Mouse (Mus musculus) layer of hippocampus, adult 18-20 months (tissue): Measurements from ENCODE around the gene 6430548M08Rik. TPM values are rescaled to one million over a fixed set of nuclear protein-coding genes. Genes with fewer than 3 reads are reported as not detected.

Experiments
- DNase-seq, 2 experiments: peaks; one replicate each; pipeline ENCODE4 v3.0.0; 2022; ENCODE audit warnings: low spot score in 2 of 2
- long read RNA-seq: library from polyadenylated mRNA; stranded (forward); transcript quantifications from one replicate; pipeline ENCODE4 v2.0.0, GENCODE M21; 2021
- total RNA-seq, 2 experiments: library from RNA; stranded (reverse); gene quantifications; 2 replicates each; pipeline ENCODE4 v1.2.3; 2021

Gene 6430548M08Rik
- total RNA-seq = 100 to 1,000 TPM; 163 to 201 TPM
- long read RNA-seq, full-length matches to known transcripts = 146 of 215 reads
- long read RNA-seq, partial matches to known transcripts = 52 of 215 reads
- long read RNA-seq, other reads (novel, unspliced or antisense) = 17 of 215 reads

DNA sequence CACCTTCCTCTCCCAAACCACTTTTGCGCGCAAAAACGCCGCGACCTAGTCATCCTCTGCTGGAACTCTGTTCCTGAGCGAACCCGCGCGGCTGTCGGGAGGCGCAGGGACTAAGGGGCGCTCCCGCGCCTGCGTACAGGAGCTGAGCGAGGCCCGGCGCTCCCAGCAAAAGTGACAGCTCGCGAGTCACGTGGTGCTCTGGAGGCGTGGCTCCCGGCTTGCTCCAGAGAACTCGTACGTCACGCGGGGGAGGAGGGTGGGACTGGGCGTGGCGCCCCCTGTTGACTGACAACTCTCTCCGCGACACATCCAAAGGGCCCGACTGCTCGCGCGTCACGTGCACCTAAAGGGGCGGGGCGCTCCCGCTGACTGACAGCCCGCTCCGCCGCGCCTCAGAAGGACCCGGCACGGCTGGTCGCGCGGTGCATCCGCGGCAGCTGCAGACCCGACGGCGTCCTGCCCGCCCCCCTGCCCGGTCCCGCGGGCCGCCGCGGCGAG lies at the start of gene 6430548M08Rik:
Gene 6430548M08Rik, plus strand, starts transcription at position 395 of the 498 bp plus-strand sequence.
- DNase-seq = peak; percentile 100

DNA sequence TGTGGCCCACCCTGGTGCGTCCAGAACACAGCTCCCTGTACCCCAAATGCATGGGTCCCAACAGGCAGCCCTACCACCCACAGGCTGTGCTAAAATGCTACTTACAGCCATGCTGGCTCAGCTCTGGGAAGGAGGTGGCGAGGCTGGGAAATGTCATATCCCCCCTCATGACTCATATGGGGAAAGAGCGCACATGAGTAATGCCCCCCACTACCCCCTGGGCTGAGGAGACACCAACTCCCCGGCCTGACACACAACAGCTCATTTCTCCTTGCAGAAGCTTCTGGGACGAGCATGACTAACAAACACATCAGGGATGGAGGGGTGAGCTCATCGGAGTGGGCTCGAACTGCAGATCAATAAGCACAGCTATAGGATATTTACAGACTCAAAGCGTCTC lies 48.3 kb upstream of the 6430548M08Rik start:
- no peak for DNase-seq

DNA sequence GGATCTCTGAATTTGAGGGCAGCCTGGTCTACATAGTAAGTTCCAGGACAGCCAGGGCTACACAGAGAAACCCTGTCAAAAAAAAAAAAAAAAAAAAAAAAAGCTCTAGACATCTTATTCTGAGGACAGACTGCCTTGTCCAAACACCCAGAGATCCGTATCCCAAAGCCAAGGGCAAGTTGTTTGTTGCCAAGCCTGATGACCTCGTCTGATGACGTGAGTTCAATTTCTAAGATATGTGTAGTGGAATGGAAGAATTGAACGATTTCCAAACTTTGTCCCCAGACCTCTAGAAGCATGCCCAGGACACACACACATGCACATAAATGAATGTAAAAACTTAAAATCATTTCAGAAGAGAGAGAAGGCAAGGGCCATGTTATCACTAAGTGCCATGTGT lies 47.7 kb upstream of the 6430548M08Rik start:
- no peak for DNase-seq

DNA sequence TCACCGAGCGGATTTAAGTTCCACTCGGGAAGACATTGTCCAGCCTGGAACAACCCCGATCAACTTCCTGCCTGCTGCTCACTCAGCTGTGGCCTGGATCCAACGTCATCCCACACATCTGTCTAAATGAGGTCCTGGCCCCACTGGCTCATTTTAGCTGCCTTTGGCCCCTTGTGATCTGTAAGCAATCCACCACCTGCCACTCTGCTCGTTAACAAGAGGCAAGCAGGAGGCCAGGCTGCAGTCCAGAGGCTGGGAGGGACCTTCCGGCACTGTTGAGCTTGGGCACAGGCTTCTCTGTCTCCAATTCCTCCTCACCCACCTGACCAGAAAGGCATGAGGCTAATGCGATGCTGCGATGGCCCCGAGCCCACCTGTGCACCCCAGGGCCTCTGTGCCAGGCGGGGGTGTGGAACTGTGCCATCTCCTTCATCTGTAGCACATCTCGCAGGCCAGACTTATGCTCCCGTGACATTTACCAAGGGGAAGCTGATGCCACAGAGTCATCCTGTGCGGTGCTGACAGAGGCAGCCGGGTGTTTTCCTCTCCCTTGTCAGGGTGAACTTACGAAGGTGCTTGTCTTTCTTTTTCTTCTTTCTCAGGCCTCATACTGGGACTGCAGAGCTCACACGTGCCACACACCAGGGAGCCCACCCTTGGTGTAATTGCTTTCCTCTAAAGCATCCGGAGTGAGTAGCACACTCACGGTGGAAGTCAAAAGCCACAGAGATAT lies 45.9 kb upstream of the 6430548M08Rik start:
- no peak for DNase-seq

DNA sequence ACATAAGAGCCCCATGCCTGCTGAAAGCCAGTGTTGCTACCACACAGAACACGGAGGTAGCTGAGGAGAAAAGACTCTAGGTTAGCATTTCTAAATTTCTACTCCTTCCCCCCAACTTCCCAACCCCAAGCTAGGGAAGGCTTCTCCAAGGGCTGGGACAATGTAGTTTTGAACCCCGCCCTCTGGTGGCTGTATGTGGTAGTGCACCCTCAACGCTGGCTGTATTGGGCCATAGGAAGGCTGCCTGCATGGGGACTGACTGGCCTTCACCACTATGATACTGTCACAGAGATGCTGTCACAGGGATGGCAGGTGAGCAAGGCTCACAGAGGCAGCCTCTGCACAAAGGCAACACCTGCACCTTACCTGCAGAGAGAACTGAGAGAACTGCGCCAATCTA lies 42.3 kb upstream of the 6430548M08Rik start:
- DNase-seq = peak; percentile 51 to 93

DNA sequence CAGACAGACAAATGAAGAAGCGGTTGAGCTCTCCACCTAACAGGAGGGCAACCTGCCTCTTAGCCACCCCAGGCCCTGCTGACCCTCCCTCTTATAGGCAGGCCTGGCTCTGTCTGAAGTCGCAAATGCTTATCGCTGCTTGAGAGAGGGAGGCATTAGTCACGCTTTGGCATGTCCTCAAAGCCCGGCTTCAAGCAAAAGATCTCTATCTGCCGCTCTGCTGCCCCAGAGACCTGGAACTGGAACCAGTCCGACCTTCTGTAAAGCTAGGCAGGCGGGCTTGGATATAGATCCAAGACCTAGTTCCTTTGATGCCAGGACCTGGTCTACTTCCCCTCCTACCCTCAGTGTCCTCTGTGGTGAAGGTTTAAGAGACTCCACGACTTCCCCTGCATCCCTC lies 41.7 kb upstream of the 6430548M08Rik start:
- no peak for DNase-seq

DNA sequence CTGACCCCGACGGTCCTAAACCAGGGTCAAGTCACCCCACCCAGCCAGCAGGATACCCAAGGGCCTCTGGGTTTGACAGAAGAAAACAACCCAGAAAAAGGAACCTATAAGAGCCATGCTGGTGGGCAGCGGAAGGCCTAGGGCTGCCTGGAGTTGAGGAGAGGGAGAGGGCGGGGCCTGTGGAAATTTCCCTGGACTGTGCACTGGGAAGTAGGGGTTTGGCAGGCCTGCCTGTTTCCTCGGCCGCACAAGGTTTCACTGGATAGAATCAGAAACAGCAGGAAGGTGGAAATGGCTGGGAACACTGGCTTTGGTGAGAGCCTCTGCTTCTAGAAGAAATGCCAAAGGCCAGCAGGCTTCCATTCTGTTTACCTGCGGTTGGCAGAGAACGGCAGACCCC lies 41.1 kb upstream of the 6430548M08Rik start:
- no peak for DNase-seq

DNA sequence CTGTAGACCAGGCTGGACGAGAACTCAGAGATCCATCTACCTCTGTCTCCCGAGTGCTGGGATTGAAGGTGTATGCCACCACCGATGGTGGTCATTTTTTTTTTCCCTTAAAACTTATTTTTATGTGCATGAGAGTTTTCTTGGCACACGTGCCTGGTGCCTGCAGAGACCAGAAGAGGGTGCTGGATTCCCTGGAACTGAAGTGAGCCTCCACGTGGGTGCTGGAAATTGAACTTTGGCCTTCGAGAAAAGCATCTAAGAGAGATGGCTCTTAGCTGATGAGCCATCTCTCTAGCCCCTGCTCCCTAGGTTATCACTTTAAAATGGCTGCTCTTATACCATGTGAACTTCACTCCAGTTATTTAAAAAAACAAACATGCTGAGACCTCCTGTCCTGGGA lies 39.4 kb upstream of the 6430548M08Rik start:
- DNase-seq = no peak

DNA sequence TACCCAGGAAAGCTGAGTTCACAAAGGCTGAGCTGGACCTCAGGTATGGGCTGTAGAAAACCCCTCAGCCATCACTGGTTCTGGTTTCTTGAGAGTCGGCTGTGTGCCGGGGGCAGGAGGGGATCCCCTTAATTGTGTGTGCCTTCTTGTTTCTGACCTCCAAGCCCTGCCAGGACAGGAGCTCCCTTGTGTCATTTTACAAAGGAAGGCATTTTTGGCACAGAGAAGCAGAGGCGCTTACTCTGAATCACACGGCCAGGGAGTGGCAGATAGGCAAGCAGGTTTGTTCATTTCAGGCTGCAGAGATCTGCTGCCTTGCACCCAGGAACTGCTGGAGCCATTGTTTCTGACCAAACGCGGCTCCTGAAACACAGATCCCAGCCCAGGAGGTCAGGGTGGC lies 38.6 kb upstream of the 6430548M08Rik start:
- DNase-seq = no peak

DNA sequence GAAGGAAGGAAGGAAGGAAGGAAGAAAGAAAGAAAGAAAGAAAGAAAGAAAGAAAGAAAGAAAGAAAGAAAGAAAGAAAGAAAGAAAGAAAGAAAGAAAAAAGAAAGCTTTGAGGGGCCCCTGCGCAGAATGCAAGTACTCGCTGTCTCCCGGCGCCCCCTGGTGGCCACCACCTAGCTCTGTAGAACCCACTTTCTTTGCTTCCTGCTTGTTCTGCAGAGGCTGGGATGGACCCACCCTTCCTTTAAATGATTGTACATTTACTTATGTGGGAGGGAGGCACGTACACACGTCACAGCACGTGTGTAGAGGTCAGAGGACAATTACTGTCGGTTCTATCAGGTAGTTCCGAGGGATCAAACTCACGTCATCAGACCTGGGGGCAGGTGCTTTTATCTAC lies 35.9 kb upstream of the 6430548M08Rik start:
- DNase-seq = peak; percentile 39 to 74

DNA sequence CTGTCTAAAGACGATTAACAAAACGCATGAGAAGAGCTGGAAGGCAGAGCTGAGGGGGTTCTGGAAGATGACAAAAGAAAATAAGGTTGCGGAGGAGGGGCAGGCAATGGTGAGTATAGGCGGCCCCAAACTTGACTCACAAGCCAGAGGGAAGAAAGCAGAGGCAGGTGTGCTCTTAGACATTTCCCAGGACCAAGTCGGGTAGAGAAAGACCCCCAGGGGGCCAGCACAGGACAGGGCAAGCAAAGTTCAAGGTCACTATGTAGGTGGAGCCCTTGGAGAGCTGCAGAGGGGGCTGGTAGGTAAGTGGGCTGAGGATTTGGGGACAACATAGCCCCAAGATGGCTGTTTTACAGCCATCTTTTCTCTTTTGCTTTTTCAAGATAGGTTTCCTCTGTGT lies 34.6 kb upstream of the 6430548M08Rik start:
- no peak for DNase-seq

DNA sequence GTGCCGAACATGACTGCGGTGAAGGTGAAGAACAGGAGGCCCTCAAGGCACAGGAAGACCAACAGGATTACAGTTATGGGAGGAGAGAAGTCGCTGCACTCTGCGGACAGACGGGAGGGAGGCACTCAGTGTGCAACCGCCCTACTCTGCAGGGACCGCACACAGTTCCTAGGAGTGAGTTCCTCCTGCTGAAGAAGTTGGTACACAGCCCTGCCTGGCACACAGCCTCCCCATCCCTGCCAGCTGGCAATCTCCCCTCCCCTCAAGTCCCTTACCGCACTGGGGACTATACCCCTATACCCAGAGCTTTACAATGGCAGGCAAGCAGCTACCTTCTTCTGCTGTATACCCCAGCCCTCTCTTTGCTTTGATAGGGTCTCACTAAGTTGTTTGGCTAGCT lies 30.7 kb upstream of the 6430548M08Rik start:
- DNase-seq = peak in 1 of 2 experiments; percentile 35

DNA sequence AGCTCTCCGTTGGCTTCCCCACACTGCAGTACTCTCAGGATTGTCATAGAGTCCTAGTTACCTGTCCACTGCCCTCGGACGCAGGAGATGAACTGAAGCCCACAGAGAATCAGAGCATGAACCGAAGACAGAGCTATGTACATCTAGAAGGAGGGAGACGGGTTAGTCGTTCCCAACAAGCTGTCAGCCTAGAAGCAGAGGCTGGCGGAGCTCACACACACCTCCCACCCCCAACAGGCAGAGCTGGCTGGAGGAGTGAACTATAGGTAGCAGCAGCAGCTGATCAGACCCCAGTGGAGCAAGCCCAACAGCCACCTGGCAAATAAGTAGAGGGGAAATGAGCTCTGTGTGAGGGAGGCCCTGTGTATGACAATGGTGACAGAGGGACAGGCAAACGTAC lies 29.2 kb upstream of the 6430548M08Rik start:
- no peak for DNase-seq

DNA sequence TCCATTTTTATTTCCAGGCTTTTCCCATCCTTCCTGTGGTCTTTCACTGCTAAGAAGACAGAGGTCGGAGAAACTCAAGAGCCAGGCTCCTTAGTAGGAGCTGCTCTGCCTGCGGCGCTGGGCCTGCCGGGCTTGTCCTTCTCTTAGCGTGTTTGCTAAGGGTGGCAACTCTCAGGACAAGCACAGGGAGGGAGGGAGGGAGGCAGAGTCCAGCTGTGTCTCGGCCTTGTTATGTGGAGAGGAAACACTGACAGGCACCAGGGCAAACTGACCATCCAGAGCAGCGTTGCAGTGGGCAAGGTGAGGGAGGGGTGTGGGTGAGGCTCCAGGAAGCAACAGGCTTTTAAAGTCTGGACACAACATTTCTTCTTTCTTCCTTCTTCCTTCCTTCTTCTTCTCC lies 24.4 kb upstream of the 6430548M08Rik start:
- no peak for DNase-seq

DNA sequence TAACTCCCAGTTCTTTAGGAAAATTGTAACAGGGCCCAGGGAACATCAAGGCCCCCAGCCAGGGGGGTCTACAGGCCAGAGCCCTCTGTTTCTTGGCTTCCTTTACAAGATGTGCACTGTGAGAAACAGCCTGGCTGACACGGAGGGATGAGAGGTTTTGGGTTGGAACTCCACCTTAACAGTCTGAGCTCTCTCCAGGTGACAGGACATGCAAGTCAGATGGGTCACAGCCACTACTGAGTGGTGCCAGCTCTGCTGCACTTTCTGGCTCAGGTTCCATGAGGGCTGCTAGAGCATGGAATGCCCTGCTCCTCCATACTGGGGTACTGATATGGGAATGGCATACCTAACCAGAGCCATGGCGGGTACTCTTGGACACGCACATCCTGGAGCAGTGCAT lies 22.9 kb upstream of the 6430548M08Rik start:
- DNase-seq = no peak

DNA sequence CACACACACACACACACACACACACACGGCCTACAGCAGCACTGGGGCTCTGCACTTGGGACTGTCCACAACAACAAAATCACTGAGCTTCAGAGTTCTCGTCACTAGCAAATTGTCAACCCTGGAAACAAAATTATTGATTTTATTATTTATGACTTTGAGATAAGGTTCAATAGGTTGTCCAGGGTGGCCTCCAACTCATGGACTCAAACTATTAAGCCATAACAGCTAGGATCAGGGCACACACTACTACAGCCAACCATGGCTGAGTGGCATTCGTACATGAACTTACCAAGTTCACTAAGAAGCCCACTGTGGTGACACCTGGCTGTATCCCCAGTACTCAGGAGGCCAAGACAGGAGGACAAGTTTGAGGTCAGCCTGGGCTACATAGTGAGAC lies 20.8 kb upstream of the 6430548M08Rik start:
- DNase-seq = no peak

DNA sequence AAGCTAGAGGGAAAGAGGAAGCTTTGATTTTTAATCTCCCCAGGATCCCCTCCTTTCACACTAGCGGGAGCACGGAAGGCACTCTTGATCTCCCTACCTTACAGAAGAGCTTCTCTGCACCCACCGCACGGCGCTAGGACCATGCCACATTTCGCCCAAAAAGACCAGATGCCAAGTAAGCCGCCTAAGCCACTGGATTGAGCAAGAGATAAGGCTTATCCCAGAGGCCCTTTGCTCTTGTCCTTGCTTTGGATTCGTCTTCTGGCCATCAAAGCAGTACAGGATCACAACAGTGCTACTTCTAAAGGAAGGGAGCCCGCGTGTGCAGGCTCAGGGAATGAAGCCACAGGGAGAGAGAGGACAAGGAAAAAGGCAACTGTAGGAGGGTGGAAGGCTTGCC lies 19.2 kb upstream of the 6430548M08Rik start:
- no peak for DNase-seq

DNA sequence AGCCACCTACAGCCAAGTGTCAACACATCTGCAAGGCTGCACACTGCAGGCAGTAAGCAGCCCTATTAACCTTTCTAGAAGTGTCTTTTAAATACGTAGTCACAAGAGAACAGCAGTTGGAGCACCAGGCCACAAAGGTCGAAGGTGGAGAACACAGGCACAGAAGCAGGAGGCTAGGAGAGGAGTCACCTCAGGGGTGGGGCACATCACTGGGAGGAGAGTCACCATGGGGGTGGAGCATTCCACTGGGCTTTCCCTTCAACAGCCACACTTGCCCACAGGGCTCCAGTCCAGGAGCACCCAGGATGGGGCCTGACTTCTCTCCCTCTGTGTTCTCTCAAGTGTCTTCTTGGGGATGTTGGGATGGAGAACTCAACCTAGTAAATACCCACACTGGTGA lies 17.5 kb upstream of the 6430548M08Rik start:
- no peak for DNase-seq

DNA sequence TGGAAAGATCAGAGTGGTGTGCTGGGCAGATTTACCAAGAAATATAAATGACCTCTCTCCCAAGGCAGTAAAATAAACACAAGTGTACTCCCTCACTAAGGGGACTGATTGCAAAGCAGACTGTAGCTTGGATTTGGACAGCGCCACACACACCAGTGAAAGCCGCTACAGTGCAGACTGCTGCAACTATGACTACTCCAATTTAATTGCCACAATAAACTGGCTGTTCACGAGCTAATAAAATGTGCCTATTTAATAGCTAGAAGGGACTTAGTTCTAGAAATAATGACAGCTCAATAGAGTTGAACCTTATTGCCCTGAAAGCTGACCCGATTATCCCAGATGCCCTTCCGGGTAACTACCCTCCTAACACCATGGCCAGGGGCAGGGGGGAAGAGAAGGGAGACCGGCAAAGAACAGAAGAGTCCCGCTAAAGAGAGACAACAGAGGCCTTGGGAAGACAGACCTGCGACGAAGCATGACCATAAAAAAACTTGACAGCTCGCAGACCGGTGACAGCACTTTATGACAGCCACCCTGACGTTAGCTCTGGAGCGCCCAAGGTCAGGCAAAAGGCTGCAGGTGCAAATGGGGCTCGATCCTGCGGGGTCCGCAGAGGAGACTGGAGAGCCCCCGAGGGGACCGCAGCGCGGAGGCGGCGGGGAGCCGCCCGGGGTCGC lies 13.4 kb upstream of the 6430548M08Rik start:
- DNase-seq = no peak

DNA sequence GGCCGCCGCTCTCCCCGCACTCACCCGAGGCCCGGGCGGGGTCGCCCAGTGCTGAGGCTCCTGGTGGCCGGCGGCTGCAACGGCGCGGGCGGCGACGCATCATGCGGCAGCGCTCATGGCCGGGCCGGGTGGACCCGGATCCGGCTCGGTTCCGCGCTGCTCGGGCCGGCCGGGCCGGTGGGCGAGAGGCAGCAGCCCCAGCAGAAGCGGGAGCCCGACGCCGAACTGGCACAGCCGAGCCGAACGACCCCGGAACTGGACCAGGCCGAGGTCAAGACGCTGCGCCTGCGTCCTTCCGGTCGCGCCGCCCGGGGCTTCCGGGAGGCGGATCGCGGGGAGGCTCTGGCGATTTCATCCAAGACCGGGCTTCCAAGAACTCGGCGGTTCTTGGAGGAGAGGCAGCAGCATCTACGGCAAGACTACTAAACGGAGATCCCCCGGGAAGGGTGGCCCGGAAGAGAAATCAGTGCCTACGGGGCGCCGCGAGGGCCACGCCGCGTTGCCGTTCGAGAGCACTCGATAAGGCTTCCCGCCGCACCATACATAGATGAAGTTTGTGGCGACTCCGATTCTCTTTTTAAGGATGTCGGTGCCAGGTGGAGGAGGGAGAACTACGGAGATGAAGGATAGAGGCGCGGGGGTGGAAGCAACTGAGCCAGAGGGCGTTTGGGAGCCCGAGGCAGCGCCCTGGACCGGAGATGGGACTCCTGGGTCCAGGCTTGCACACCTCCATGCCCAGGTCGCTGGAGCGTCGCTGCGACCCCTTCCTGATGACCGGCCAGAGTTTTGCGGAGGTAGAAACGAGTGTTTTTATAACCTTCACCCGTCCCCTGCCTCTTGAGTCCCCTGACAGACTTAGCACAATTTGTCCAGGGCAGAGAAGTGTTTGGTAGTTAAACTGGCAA lies 12.6 kb upstream of the 6430548M08Rik start, which contains the start of gene Zdhhc7:
Gene Zdhhc7, minus strand, starts transcription at position 415 of the 905 bp plus-strand sequence.
- DNase-seq = peak; percentile 80 to 90

DNA sequence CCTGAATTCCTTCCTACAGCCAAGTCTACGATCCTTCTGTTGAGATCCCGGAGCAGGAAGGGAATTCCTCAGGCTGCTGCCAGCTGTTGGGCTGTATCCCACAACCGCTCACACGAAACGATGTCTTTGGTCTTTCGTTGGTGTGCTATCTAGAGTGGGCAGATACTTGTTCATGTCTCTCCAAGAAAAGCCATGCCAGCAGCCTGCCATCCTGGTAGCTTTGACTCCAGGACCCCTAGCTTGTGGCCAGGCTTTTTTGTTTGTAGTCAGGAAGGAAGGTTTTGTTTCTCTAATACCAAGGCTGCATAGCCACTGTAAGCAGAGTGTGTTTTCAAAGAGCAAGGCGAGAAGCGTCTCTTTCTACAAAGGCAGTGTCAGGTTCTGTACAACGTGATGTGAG lies 10.0 kb upstream of the 6430548M08Rik start:
- DNase-seq = no peak
